Mouse (Mus musculus) right cerebral cortex, postnatal 25 days (tissue): ENCODE measurements at regions not wholly inside any gene's neighbourhood (a gene's known extent, or its start where the extent isn't known, plus 50 kb on each side); places are given as distances from the start of the nearest gene placed in this dataset.

Source experiments
- DNase-seq: peaks from one replicate; pipeline ENCODE4 v3.0.0; 2022

- no peak for DNase-seq
Measured at GRCm38 (mm10) chr13:51016956-51017703, 83.5 kb upstream of the Spin1 start.

DNA sequence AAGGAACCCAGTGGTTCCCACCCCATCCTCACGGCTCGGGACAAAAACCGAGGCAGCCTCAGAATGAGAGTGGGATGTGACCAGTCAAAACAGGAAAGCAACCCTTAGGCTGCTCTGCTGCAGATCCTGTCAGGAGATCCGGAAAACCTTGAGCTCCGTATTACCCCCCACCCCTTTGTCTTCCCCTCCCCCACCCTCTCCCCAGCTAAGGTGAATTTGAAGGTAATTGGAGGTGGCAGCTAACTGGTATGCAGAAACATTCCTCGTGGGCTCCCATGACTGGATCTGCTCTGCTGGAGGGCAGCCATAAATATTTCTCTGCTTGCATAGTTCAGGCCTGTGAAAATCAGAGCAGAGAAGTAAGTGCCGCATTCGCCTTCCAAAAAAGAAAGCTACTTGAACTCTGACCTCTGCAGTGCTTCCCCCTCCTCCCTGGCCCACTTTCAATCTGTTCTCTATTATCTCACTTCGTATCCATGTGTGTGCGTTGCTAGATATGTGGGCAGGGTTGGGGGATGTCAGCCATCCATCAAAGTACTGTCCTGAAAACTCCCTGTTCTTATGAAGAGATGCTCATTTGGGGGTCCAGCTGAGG is 82.9 kb upstream of the Spin1 start:
- DNase-seq = no peak

DNA sequence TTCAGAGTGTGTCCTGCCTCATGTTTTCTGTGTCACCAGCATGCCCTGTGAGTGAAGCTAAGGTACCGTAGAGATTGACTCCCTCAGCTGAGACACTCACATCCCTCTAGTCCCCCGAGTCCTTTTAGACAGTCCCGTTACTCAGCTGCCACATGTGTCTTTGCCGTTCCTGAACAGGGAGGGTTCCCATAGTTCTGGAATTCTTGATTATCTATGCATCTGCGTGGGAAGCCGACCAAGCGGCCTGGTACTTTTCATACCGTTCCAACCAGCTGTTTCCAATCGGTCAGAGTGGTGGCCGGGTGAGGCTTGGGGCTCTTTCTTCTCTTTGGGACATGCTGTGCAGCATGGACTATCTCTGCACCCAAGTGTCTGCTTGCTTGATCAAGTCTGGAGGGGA is 82.3 kb upstream of the Spin1 start:
- no peak for DNase-seq

- no peak for DNase-seq
Measured at GRCm38 (mm10) chr13:51022401-51023250, 78.1 kb upstream of the Spin1 start.

DNA sequence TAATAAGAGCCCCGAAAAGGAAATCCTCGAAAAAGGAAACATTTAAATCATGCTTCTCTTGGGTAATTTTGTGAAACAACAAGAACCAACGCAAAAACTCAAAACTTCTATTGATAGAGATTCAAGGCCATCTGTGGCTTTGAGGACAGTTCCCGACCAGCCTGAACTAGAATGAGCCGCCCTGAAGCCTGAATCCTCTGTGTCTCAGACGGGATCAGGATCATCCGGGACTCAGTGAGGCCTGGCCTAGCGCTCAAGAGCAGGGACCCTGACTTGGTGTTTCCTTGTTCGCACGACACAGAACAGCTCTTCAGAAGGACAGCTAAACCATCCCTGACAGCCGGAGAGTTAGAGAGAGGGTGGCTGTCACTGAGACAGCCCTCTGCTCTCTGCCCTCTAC is 77.4 kb upstream of the Spin1 start:
- DNase-seq = no peak

DNA sequence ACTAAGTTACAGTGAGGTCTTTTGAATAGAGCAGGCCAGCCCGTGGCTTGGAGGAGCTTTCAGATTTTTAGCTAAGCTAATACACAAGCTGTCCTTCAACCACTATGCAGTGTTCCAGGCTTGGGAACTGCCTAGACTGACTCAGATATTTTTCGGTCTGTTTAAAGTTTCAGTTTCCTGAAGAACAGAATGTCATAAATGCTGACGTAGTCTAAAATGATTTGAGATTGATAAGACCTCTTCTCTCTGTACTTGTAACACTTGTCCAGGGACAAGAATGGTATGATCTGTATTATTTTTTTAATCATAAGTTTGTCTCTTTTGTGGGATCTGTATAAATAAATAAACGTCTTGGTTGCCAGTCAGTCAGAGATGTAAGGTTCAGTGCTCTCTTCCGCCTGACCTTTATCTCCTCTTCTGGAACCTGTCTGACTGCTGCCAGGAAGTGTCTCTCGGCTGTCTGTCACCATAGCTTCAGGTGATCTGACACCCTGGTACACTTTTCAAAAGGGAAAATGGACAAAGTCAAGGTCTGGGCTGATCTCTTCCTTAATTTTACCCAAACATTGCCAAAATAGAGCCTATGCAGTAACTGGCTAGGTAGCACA is 74.3 kb upstream of the Spin1 start:
- no peak for DNase-seq

GRCm38 (mm10) chr13:51037850-51038450 is 62.7 kb upstream of the Spin1 start:
- DNase-seq = no peak

DNA sequence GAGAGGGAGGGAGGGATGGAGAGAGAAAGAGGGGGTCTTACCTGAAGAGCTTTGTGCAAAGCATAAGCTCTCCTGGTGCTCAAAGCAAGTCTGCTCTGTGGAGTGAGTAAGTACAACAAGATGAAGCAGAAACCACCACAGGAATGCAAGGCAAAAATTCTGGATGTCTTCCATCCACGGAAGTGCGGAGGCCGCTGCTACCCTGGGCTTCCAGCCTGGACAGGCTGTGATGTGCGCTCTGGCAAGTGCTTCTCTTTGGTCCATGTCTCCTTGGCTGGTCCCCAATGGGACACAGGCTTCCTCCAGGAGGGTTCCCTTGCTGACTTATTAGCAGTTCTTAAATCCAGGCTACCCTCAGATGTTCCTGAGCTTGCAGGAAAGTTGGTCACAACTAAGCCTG is 61.7 kb upstream of the Spin1 start:
- DNase-seq = no peak

DNA sequence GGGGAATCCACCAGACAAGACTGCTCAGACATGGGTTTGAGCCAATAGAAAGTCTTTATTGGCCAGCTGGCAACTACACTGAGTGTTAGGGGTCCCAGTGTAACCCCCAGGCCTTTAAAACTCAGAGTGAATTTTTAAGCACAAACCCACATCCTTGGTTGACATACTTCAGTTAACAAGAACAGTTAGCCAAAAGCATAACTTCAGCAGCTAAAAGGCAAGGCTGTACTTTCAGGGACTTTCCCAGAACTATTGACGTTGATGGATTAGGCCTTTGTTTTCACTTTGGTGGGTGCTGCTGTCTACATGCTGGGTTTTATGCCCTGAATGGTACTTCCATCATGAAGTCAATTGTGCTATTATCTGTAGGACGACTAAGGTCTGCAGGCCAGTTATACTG is 59.6 kb upstream of the Spin1 start:
- no peak for DNase-seq

- DNase-seq = no peak
Measured at GRCm38 (mm10) chr13:51042881-51043402, 57.7 kb upstream of the Spin1 start.
